Mouse (Mus musculus): ENCODE results near the gene Abcb6. TPM values are rescaled to one million over a fixed set of nuclear protein-coding genes. Genes with fewer than 3 reads are reported as not detected.

The Abcb6 gene
- total and polyA plus RNA-seq, 2 experiments from 2014 or later = 42.5 to 46.0 TPM

DNA sequence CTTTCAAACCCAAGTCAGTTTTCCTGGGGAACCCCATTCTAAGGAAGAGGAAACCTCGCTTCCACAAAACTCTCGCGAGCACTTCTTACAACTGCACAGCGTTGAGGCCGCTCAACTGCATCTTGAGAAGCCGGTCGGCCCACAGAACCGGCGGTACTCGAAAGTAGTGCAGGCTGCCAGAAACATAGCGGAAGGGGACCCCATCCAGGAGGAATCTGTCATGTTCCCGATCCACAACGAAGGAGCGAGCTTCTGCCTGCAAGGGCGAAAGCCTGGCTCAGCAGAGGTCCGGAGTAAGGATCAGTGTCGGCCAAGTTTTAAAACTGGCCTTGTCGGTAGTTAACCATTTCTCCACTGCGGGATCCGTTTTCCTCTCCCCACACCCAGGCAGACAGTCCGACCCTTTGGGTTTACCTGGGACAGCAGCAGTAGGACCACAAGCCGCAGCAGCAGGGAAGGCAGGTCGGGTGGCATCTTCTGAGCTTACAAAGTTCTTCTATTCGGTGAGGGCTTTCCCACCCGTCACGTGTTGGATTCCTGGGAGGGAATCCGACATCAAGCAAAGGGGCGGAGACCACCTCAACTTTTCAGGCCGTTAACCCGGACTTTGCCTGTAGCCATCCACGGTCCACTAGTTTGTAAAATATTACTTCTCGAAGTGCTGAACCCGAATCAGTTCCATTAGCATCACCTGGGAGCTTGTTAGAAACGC is 28.9 kb upstream of the Abcb6 start:
- H3K36me3 ChIP-seq (ENCODE audit: insufficient read depth) = peaks cover 20% of the 10 kb centered on the region
- no peak overlapping the region for H3K27ac ChIP-seq (ENCODE audit: low read depth, low read length)
- peak overlapping the region; percentile 45 for H3K4me2 ChIP-seq (ENCODE audit: low read depth)
- H3K4me1 ChIP-seq (ENCODE audit: insufficient read depth) = peaks cover 18% of the 10 kb centered on the region; the same call in 1 of the 2 replicates
- no peak for TF ChIP-seq CTCF (IDR thresholded peaks at IDR 0.05; ENCODE audit: low read depth)
- no peaks in the 10 kb centered on the region for H3K27me3 ChIP-seq (ENCODE audit: insufficient read depth, low read length)
- 16% methylated on average over 34 of the region's 34 CpGs for WGBS
- peak overlapping the region; percentile 45 for H3K9ac ChIP-seq
- no peaks in the 10 kb centered on the region for H3K9me3 ChIP-seq (ENCODE audit: low read length)
- DNase-seq (no peak), ATAC-seq (no peak)
- peak overlapping the region; percentile 30 for H3K4me3 ChIP-seq (ENCODE audit: low read depth, low read length)

DNA sequence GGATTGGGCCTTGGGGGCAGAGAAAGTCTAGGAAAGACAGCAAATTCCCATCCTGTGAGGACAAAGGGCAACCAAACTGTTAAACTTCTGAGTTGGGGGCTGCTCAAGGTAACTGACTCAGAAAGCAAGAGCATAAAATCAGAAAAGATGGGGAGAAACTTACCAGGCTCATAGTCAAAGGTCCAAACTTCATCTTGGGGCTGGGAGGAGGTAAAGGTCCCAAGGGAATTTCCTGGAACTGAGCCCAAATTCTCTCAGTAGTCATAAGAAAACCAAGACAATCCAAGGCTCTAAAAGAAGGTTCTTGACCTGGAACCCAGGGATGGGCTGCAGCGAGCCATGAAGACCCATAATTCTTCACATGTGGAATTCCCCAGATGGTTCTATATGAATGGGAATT is 21.0 kb upstream of the Abcb6 start:
- Histone ChIP-seq H3K27me3 (ENCODE audit: insufficient read depth, low read length) (no peaks in the 10 kb centered on the region), H3K4me2 (ENCODE audit: low read depth) (no peak overlapping the region), H3K4me3 (ENCODE audit: low read depth, low read length) (no peak overlapping the region), H3K4me1 (ENCODE audit: insufficient read depth) (no peaks in the 10 kb centered on the region), H3K27ac (ENCODE audit: low read depth, low read length) (no peak overlapping the region), H3K36me3 (ENCODE audit: insufficient read depth) (peaks cover 35% of the 10 kb centered on the region), H3K9me3 (ENCODE audit: low read length) (no peaks in the 10 kb centered on the region), H3K9ac (no peak overlapping the region)
- ATAC-seq = no peak
- no peak for DNase-seq
- 86% methylated on average over 1 of the region's 1 CpGs for WGBS
- TF ChIP-seq CTCF (IDR thresholded peaks at IDR 0.05; ENCODE audit: low read depth) = no peak

DNA sequence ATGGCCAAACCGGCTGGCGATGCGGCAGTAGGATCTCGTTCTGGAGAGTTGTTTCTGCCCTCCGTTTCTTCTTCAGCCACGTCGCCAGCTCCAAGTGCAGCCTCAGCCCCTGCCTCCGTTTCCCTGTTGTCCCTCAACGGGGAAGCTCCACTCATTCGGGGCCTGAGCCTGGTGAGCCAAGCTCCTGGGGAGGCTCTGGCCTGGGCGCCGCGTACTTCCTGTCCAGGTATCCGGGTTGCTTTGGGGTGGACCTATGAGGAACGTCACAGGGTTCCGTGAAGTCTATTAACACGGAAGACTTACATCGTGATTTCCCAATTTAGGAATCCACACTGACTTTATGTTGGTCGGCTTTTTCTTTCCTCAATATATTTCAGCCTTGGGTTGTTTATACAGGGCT is 12.3 kb upstream of the Abcb6 start:
- H3K27me3 ChIP-seq (ENCODE audit: insufficient read depth, low read length) = no peaks in the 10 kb centered on the region
- no peaks in the 10 kb centered on the region for H3K9me3 ChIP-seq (ENCODE audit: low read length)
- peak overlapping the region; percentile 90 for H3K4me2 ChIP-seq (ENCODE audit: low read depth)
- DNase-seq (no peak), ATAC-seq (peak; percentile 1; the same call in 1 of the 2 replicates)
- H3K4me3 ChIP-seq (ENCODE audit: low read depth, low read length) = peak overlapping the region; percentile 86
- H3K27ac ChIP-seq (ENCODE audit: low read depth, low read length) = peak overlapping the region; percentile 96
- peak overlapping the region; percentile 96 for H3K9ac ChIP-seq
- peaks cover 43% of the 10 kb centered on the region for H3K36me3 ChIP-seq (ENCODE audit: insufficient read depth)
- no peak for TF ChIP-seq CTCF (IDR thresholded peaks at IDR 0.05; ENCODE audit: low read depth)
- peaks cover 19% of the 10 kb centered on the region for H3K4me1 ChIP-seq (ENCODE audit: insufficient read depth)
- WGBS = under 1% methylated on average over 19 of the region's 19 CpGs

DNA sequence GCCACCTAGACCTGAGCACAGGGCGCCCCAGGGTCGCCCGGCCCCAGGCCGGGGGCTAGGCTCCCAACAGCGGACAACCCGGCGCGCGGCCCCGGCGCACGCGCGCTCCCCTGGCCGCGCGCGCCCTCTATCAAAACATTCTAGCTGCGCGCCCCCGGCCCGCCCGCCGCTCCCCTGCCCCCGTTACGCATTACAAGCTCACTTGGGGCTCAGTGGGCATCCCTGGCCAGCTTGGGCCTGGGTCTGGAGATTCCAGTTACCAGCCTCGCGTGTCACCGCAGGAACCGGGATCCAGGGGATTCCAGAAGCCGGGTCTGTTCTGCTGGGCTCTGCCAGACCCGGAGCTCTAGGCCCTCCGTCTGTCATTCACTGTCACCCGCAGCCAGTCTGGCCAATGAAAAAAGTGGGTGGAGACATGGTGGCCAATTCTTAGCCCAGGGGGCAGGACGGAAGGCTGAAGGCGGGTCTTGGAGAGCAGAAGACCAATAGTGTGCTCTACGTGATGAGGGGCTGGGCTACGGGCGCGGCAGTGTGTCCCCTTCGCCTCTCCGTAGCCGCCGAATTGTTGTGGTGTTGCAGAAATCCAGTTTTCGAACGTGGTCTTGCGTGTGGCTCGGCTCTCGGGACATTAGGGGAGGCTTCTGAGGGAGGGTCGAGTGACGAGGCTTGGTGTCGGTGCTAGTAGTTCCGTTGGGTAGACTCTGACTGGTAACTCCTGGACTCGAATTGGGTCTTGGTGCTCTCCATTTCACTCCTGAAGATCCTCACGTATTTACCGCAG is 11.6 kb upstream of the Abcb6 start, which contains the start of the genes Ankzf1 and Atg9a:
Gene Ankzf1 (plus strand): TSS at position 530 of the 781 bp plus-strand sequence.
Gene Atg9a (minus strand): TSS at position 575 of the 781 bp plus-strand sequence.
- Histone ChIP-seq H3K36me3 (ENCODE audit: insufficient read depth) (peaks cover 44% of the 10 kb centered on the region), H3K4me3 (ENCODE audit: low read depth, low read length) (peak within 1 kb of the TSS; percentile 86), H3K9ac (peak within 1 kb of the TSS; percentile 96), H3K27ac (ENCODE audit: low read depth, low read length) (peak within 1 kb of the TSS; percentile 96), H3K27me3 (ENCODE audit: insufficient read depth, low read length) (no peaks in the 10 kb centered on the region), H3K4me1 (ENCODE audit: insufficient read depth) (peaks cover 19% of the 10 kb centered on the region), H3K4me2 (ENCODE audit: low read depth) (peak within 1 kb of the TSS; percentile 90), H3K9me3 (ENCODE audit: low read length) (no peaks in the 10 kb centered on the region)
- DNase-seq (peak; percentile 97), ATAC-seq (peak; percentile 100)
- 1% methylated on average over 55 of the region's 56 CpGs for WGBS
- 0 out of 2 replicates have a peak, but pooled peaks have one; percentile 5 for TF ChIP-seq CTCF (IDR thresholded peaks at IDR 0.05; ENCODE audit: low read depth)

DNA sequence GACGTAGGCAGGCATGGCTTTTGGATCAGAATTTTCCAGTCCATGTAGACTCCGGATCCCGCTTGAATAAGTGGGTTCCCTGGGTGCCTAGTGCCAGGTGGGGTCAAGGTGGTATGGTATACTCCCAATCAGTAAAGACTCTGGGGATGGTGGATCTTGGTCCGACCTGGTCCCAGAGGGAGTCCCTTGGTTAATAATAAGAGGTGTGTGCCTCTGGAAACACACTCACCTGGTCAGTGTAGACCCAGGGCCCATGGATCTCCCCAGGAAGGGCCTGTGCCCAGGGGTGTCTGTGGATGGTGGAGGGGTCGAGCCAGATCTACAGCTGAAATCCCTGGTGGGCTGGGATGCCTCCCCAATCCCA is 11.0 kb upstream of the Abcb6 start:
- no peaks in the 10 kb centered on the region for H3K27me3 ChIP-seq (ENCODE audit: insufficient read depth, low read length)
- ATAC-seq = no peak
- 43% methylated on average over 5 of the region's 5 CpGs for WGBS
- H3K4me2 ChIP-seq (ENCODE audit: low read depth) = peak overlapping the region; percentile 89
- H3K27ac ChIP-seq (ENCODE audit: low read depth, low read length) = peak overlapping the region; percentile 96
- peak overlapping the region; percentile 86 for H3K4me3 ChIP-seq (ENCODE audit: low read depth, low read length)
- H3K9ac ChIP-seq = peak overlapping the region; percentile 96
- peaks cover 46% of the 10 kb centered on the region for H3K36me3 ChIP-seq (ENCODE audit: insufficient read depth)
- no peaks in the 10 kb centered on the region for H3K9me3 ChIP-seq (ENCODE audit: low read length)
- no peak for TF ChIP-seq CTCF (IDR thresholded peaks at IDR 0.05; ENCODE audit: low read depth)
- DNase-seq = no peak
- peaks cover 19% of the 10 kb centered on the region for H3K4me1 ChIP-seq (ENCODE audit: insufficient read depth)

DNA sequence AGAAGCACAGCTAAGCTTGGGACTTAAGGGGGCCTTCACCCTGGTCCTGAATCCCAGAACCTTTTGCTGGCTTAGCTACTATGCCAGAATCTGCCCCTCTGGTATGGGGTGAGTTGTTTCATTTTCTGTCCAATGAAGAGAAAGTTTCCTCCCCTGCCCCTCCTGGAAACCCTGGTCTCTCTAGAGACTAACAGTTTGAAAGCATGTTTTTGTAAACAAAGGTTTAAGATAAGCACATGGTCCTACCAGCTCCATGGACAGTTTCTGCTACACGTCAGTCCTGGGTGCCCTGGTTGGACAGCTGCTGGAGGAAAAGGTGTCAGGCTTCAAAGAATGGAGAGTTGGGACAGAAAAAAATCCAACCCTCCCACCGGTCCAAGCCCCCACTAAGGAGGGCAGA is 10.4 kb upstream of the Abcb6 start:
- ATAC-seq = no peak
- DNase-seq = no peak
- 67% methylated on average over 2 of the region's 2 CpGs for WGBS
- H3K36me3 ChIP-seq (ENCODE audit: insufficient read depth) = peaks cover 47% of the 10 kb centered on the region
- H3K9ac ChIP-seq = peak overlapping the region; percentile 96; the same call in 1 of the 2 replicates
- H3K4me1 ChIP-seq (ENCODE audit: insufficient read depth) = peaks cover 19% of the 10 kb centered on the region
- H3K27me3 ChIP-seq (ENCODE audit: insufficient read depth, low read length) = no peaks in the 10 kb centered on the region
- H3K4me3 ChIP-seq (ENCODE audit: low read depth, low read length) = no peak overlapping the region
- peak overlapping the region; percentile 89; the same call in 1 of the 2 replicates for H3K4me2 ChIP-seq (ENCODE audit: low read depth)
- no peak overlapping the region for H3K27ac ChIP-seq (ENCODE audit: low read depth, low read length)
- no peak for TF ChIP-seq CTCF (IDR thresholded peaks at IDR 0.05; ENCODE audit: low read depth)
- H3K9me3 ChIP-seq (ENCODE audit: low read length) = no peaks in the 10 kb centered on the region
